Mouse (Mus musculus) liver, embryonic 13.5 days (tissue): ENCODE results near the gene Arhgap44. TPM values are rescaled to one million over a fixed set of nuclear protein-coding genes. Genes with fewer than 3 reads are reported as not detected.

ENCODE experiments used
- ATAC-seq: fragments of 200-750 bp; cut with Nextera tagmentation; 2 replicates; pipeline ENCODE4 v1.8.0; 2017; ENCODE audit warnings: low read depth, mild to moderate bottlenecking, moderate number of reproducible peaks, moderate library complexity
- DNase-seq: peaks from one replicate; pipeline ENCODE4 v3.0.0; 2022
- H3K27ac ChIP-seq: fragments of 300-500 bp; sonication (generic); 2 replicates; pipeline ENCODE4 v1.5.1; 2015; ENCODE audit warnings: moderate library complexity, mild to moderate bottlenecking, inconsistent platforms
- H3K27me3 ChIP-seq: fragments of 300-500 bp; sonication (generic); 2 replicates; pipeline ENCODE4 v1.6.1; 2015; ENCODE audit warnings: mild to moderate bottlenecking, inconsistent platforms
- H3K36me3 ChIP-seq: fragments of 300-500 bp; sonication (generic); 2 replicates; pipeline ENCODE4 v1.6.1; 2015; ENCODE audit warnings: mild to moderate bottlenecking, inconsistent platforms
- H3K4me1 ChIP-seq: fragments of 300-500 bp; sonication (generic); replicated peaks from 2 replicates; pipeline ENCODE4 v1.6.1; 2015; ENCODE audit warnings: inconsistent platforms
- H3K4me2 ChIP-seq: fragments of 300-500 bp; sonication (generic); 2 replicates; pipeline ENCODE4 v1.6.1; 2015; ENCODE audit warnings: inconsistent platforms, mild to moderate bottlenecking, moderate library complexity
- H3K4me3 ChIP-seq: fragments of 300-500 bp; sonication (generic); replicated peaks from 2 replicates; pipeline ENCODE4 v1.5.1; 2015; ENCODE audit warnings: mild to moderate bottlenecking, inconsistent platforms
- H3K9ac ChIP-seq: fragments of 300-500 bp; sonication (generic); 2 replicates; pipeline ENCODE4 v1.6.1; 2015; ENCODE audit warnings: mild to moderate bottlenecking, inconsistent platforms
- H3K9me3 ChIP-seq: fragments of 300-500 bp; sonication (generic); replicated peaks from 2 replicates; pipeline ENCODE4 v1.6.1; 2016; ENCODE audit warnings: inconsistent platforms
- WGBS: fragments of 180-500 bp; shearing (Covaris S2); methylation state at CpG from one replicate; pipeline ENCODE4 v1.1.7; 2015; ENCODE audit not compliant: insufficient replicate concordance; 5-methylcytosine and 5-hydroxymethylcytosine counted together
- polyA plus RNA-seq: library from polyadenylated mRNA; unstranded; fragments of >200 nt; fragmentation: Nextera tagmentation; extraction: Ambion mirVana; gene quantifications from 2 replicates; pipeline ENCODE4 v1.2.1, GENCODE M21; 2015

Gene Arhgap44
- 0.66 and 0.71 TPM in 2 replicates for polyA plus RNA-seq

DNA sequence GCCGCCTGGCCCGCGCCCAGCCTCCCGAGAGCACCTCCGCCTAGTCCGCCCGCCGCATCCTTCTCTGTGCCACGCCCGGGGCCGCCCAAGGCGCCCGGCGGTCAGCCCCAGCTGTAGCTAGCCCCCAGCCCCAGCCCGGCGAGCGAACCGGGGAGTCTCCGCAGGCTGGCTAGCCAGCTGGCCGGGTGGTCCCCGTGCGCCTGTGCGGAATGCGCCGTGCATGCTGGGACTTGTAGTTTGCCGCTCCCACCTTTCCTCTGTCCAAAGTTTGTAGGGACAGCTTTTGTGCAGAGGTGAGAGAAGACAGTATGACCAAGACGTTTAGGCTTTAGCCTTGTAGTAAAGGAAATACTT, at the start of gene Arhgap44:
Arhgap44 (minus strand) TSS at position 195 of the 354 bp plus-strand sequence.
- Histone ChIP-seq H3K36me3 (no peaks in the 10 kb centered on the region), H3K4me2 (peak within 1 kb of the TSS; percentile 67), H3K9me3 (no peaks in the 10 kb centered on the region), H3K4me1 (no peaks in the 10 kb centered on the region; the same call in 1 of the 2 replicates), H3K9ac (peak within 1 kb of the TSS; percentile 53), H3K27me3 (peaks cover 27% of the 10 kb centered on the region), H3K27ac (no peak within 1 kb of the TSS), H3K4me3 (peak within 1 kb of the TSS; percentile 62)
- DNase-seq (no peak), ATAC-seq (peak; percentile 55; the same call in 1 of the 2 replicates)
- 0% methylated on average over 27 of the region's 27 CpGs for WGBS

- no peaks in the 10 kb centered on the region for H3K27me3 ChIP-seq
- no peak overlapping the region for H3K27ac ChIP-seq
Measured at GRCm38 (mm10) chr11:65211701-65212100, 48.9 kb upstream of the Arhgap44 start.

GRCm38 (mm10) chr11:65209441-65209840, 46.7 kb upstream of the Arhgap44 start:
- Histone ChIP-seq H3K9ac (no peak overlapping the region), H3K36me3 (no peaks in the 10 kb centered on the region), H3K4me3 (no peak overlapping the region), H3K4me2 (no peak overlapping the region), H3K9me3 (no peaks in the 10 kb centered on the region), H3K27ac (no peak overlapping the region), H3K27me3 (no peaks in the 10 kb centered on the region), H3K4me1 (no peaks in the 10 kb centered on the region)
- 38% methylated on average over 6 of the region's 6 CpGs for WGBS
- no peak for DNase-seq
- no peak for ATAC-seq

More at GRCm38 (mm10) chr11:65211701-65212100, 48.9 kb upstream of the Arhgap44 start:
- Histone ChIP-seq H3K9me3 (no peaks in the 10 kb centered on the region), H3K4me2 (no peak overlapping the region), H3K4me1 (no peaks in the 10 kb centered on the region), H3K4me3 (no peak overlapping the region), H3K36me3 (no peaks in the 10 kb centered on the region), H3K9ac (no peak overlapping the region)
- DNase-seq (no peak), ATAC-seq (no peak)
- 48% methylated on average over 6 of the region's 6 CpGs for WGBS

- ATAC-seq (no peak), DNase-seq (no peak)
- H3K9ac ChIP-seq, result no peak overlapping the region
- H3K4me3 ChIP-seq, result no peak overlapping the region
- WGBS, result 62% methylated on average over 5 of the region's 5 CpGs
- H3K36me3 ChIP-seq, result no peaks in the 10 kb centered on the region
- no peaks in the 10 kb centered on the region for H3K27me3 ChIP-seq
- no peak overlapping the region for H3K27ac ChIP-seq
- H3K4me2 ChIP-seq, result no peak overlapping the region
- H3K9me3 ChIP-seq, result no peaks in the 10 kb centered on the region
- no peaks in the 10 kb centered on the region for H3K4me1 ChIP-seq
Measured at GRCm38 (mm10) chr11:65205306-65205705, 42.5 kb upstream of the Arhgap44 start.

- Histone ChIP-seq H3K4me3 (no peak overlapping the region), H3K9ac (no peak overlapping the region), H3K27ac (no peak overlapping the region), H3K36me3 (no peaks in the 10 kb centered on the region), H3K27me3 (no peaks in the 10 kb centered on the region), H3K9me3 (no peaks in the 10 kb centered on the region), H3K4me2 (no peak overlapping the region), H3K4me1 (no peaks in the 10 kb centered on the region)
- WGBS, result 76% methylated on average over 13 of the region's 13 CpGs
- ATAC-seq (no peak), DNase-seq (no peak)
Measured at GRCm38 (mm10) chr11:65204651-65205050, 41.9 kb upstream of the Arhgap44 start.

- Histone ChIP-seq H3K4me3 (no peak overlapping the region), H3K27ac (no peak overlapping the region), H3K27me3 (no peaks in the 10 kb centered on the region), H3K36me3 (no peaks in the 10 kb centered on the region), H3K9me3 (no peaks in the 10 kb centered on the region), H3K9ac (no peak overlapping the region), H3K4me1 (no peaks in the 10 kb centered on the region), H3K4me2 (no peak overlapping the region)
- DNase-seq, result no peak
- no peak for ATAC-seq
- 38% methylated on average over 1 of the region's 1 CpGs for WGBS
Measured at GRCm38 (mm10) chr11:65203020-65203419, 40.3 kb upstream of the Arhgap44 start.

DNA sequence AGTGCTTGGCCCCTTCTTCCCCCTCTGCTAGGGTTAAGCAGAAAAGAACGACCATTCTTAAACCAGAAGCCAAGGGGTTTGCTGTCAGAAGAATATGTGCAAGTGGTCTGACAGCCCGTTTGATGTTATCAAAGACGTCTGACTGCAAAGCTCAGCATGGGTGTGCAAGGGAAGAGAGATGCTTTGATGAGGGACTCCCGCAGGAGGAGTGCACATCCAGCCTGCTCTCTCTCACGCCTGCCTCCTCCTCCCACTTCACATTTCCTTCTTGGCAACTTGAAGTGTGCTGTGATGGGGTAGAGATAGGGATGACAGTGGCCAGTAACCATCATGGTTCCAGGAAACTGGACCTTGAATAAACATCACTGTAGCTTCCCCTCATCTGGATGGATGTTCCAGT, 39.5 kb upstream of the Arhgap44 start:
- no peak overlapping the region for H3K4me2 ChIP-seq
- H3K27ac ChIP-seq, result no peak overlapping the region
- no peaks in the 10 kb centered on the region for H3K4me1 ChIP-seq
- no peak overlapping the region for H3K4me3 ChIP-seq
- ATAC-seq (no peak), DNase-seq (no peak)
- no peaks in the 10 kb centered on the region for H3K27me3 ChIP-seq
- H3K9ac ChIP-seq, result no peak overlapping the region
- H3K36me3 ChIP-seq, result no peaks in the 10 kb centered on the region
- H3K9me3 ChIP-seq, result no peaks in the 10 kb centered on the region
- 38% methylated on average over 5 of the region's 5 CpGs for WGBS

DNA sequence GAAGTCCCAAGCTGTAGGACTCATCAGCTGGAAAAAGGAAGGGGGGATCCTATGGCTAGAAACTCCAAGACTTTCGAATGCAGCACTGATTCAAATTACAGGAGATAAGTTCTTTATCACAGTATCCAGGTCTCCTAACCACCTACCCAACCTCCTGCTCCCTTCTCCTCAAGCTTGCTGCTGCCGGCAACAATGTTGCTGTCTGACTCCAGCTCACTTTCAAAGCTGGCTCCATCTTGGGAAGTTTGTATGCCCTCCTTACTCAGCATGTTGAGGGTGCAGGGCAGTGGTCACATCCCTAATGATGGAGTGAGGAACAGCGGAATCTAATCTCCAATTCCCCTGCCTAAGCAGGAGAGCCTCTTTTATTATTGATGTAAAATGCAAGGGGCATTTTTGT, 35.3 kb upstream of the Arhgap44 start:
- ATAC-seq (no peak), DNase-seq (no peak)
- Histone ChIP-seq H3K4me1 (no peaks in the 10 kb centered on the region), H3K4me3 (no peak overlapping the region), H3K9ac (no peak overlapping the region), H3K27me3 (no peaks in the 10 kb centered on the region), H3K36me3 (no peaks in the 10 kb centered on the region), H3K9me3 (no peaks in the 10 kb centered on the region), H3K27ac (no peak overlapping the region), H3K4me2 (no peak overlapping the region)
- WGBS, result 50% methylated on average over 3 of the region's 3 CpGs

DNA sequence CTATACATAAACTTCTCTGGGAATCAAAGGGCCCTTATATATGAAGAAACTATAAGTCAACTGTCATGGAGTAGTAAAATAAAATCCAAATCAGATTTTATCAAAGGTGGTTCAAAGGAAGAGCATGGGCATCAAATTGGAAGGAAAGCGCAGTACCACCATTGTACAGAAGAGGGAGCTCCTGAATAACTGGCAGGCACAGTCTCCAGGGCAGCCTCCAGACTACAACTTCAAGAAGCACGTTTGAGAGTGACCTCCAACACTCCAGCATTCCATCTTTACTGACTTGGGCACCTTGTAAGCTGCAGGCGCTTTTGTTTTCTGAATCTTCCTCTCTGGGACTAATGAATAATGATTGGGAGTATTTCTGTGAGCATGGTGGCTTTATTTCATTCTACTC, 34.5 kb upstream of the Arhgap44 start:
- ATAC-seq (no peak), DNase-seq (peak; percentile 7)
- H3K9ac ChIP-seq, result no peak overlapping the region
- H3K4me2 ChIP-seq, result no peak overlapping the region
- no peak overlapping the region for H3K4me3 ChIP-seq
- H3K36me3 ChIP-seq, result no peaks in the 10 kb centered on the region
- H3K27ac ChIP-seq, result no peak overlapping the region
- no peaks in the 10 kb centered on the region for H3K4me1 ChIP-seq
- WGBS, result 4% methylated on average over 3 of the region's 3 CpGs
- no peaks in the 10 kb centered on the region for H3K27me3 ChIP-seq
- no peaks in the 10 kb centered on the region for H3K9me3 ChIP-seq

GRCm38 (mm10) chr11:65186974-65187373, 24.2 kb upstream of the Arhgap44 start:
- DNase-seq, result no peak
- no peak overlapping the region for H3K4me3 ChIP-seq
- H3K9ac ChIP-seq, result no peak overlapping the region
- no peaks in the 10 kb centered on the region for H3K36me3 ChIP-seq
- no peak overlapping the region for H3K4me2 ChIP-seq
- H3K9me3 ChIP-seq, result no peaks in the 10 kb centered on the region
- 63% methylated on average over 12 of the region's 12 CpGs for WGBS
- no peaks in the 10 kb centered on the region for H3K27me3 ChIP-seq
- no peak for ATAC-seq
- no peaks in the 10 kb centered on the region for H3K4me1 ChIP-seq
- H3K27ac ChIP-seq, result no peak overlapping the region

- Histone ChIP-seq H3K27ac (no peak overlapping the region), H3K27me3 (no peaks in the 10 kb centered on the region), H3K4me1 (no peaks in the 10 kb centered on the region), H3K9ac (no peak overlapping the region), H3K36me3 (no peaks in the 10 kb centered on the region), H3K4me2 (no peak overlapping the region), H3K4me3 (no peak overlapping the region), H3K9me3 (no peaks in the 10 kb centered on the region)
- WGBS, result 50% methylated on average over 1 of the region's 1 CpGs
- DNase-seq, result no peak
- no peak for ATAC-seq
Measured at GRCm38 (mm10) chr11:65185114-65185513, 22.4 kb upstream of the Arhgap44 start.

DNA sequence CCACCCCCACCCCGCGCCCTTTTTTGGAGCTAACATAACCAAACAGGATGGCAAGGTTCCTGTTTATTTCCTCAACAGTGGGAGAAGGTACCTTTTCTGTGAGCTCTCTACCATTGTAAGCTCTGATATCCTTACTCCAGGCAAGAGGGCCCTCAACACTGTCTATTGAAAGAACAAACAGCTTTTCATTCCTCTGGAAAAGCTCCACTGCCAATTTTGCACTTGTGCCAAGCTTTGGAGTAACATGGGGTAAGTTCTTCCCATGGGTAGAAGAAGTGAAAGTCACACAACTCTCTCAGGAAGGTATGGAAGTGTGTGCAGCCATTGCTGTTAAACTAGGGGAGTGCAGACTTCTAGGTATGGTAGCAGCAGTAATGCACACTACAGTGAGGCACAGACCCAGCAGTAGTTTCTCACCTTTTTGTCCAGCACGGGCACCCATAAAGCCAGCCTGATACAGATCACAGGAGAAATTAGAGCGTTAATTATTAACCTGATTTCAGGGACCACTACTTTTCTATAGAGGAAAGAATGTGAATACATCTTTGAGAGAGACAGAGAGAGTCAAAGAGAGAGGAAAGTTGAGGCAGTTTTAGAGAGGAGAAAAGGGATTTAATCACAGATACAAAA, 7.5 kb upstream of the Arhgap44 start:
- no peak overlapping the region for H3K4me2 ChIP-seq
- no peak overlapping the region for H3K9ac ChIP-seq
- H3K27ac ChIP-seq, result no peak overlapping the region
- H3K9me3 ChIP-seq, result no peaks in the 10 kb centered on the region
- ATAC-seq, result no peak
- H3K27me3 ChIP-seq, result no peaks in the 10 kb centered on the region
- 59% methylated on average over 4 of the region's 4 CpGs for WGBS
- H3K36me3 ChIP-seq, result no peaks in the 10 kb centered on the region
- DNase-seq, result no peak
- no peak overlapping the region for H3K4me3 ChIP-seq
- H3K4me1 ChIP-seq, result no peaks in the 10 kb centered on the region
